Mouse (Mus musculus) midbrain, embryonic 15.5 days (tissue): ENCODE data around the gene Kcna5. TPM values are rescaled to one million over a fixed set of nuclear protein-coding genes. Genes with fewer than 3 reads are reported as not detected.

Source experiments
- ATAC-seq: fragments of 200-750 bp; cut with Nextera tagmentation; replicated peaks from 2 replicates; pipeline ENCODE4 v1.8.0; 2017; ENCODE audit warnings: moderate TSS enrichment
- H3K27ac ChIP-seq: fragments of 300-500 bp; sonication (generic); 2 replicates; pipeline ENCODE4 v1.5.1; 2015; ENCODE audit warnings: mild to moderate bottlenecking, inconsistent platforms
- H3K27me3 ChIP-seq: fragments of 300-500 bp; sonication (generic); replicated peaks from 2 replicates; pipeline ENCODE4 v1.6.1; 2015; ENCODE audit warnings: inconsistent platforms
- H3K36me3 ChIP-seq: fragments of 300-500 bp; sonication (generic); replicated peaks from 2 replicates; pipeline ENCODE4 v1.6.1; 2015; ENCODE audit warnings: inconsistent platforms
- H3K4me1 ChIP-seq: fragments of 300-500 bp; sonication (generic); 2 replicates; pipeline ENCODE4 v1.6.1; 2015; ENCODE audit warnings: inconsistent platforms
- H3K4me2 ChIP-seq: fragments of 300-500 bp; sonication (generic); 2 replicates; pipeline ENCODE4 v1.6.1; 2015; ENCODE audit warnings: inconsistent platforms, mild to moderate bottlenecking, moderate library complexity
- H3K4me3 ChIP-seq: fragments of 300-500 bp; sonication (generic); 2 replicates; pipeline ENCODE4 v1.5.1; 2015; ENCODE audit warnings: mild to moderate bottlenecking, inconsistent platforms
- H3K9ac ChIP-seq: fragments of 300-500 bp; sonication (generic); 2 replicates; pipeline ENCODE4 v1.6.1; 2015; ENCODE audit warnings: mild to moderate bottlenecking, inconsistent platforms
- H3K9me3 ChIP-seq: fragments of 300-500 bp; sonication (generic); 2 replicates; pipeline ENCODE4 v1.6.1; 2016; ENCODE audit warnings: inconsistent platforms
- WGBS: fragments of 180-500 bp; shearing (Covaris S2); methylation state at CpG from one replicate; pipeline ENCODE4 v1.1.7; 2015; ENCODE audit warnings: mixed read lengths; 5-methylcytosine and 5-hydroxymethylcytosine counted together
- polyA plus RNA-seq: library from polyadenylated mRNA; unstranded; fragments of >200 nt; fragmentation: Nextera tagmentation; extraction: Ambion mirVana; gene quantifications from 2 replicates; pipeline ENCODE4 v1.2.1, GENCODE M21; 2015

The Kcna5 gene
- 3.3 and 3.4 TPM in 2 replicates for polyA plus RNA-seq

DNA sequence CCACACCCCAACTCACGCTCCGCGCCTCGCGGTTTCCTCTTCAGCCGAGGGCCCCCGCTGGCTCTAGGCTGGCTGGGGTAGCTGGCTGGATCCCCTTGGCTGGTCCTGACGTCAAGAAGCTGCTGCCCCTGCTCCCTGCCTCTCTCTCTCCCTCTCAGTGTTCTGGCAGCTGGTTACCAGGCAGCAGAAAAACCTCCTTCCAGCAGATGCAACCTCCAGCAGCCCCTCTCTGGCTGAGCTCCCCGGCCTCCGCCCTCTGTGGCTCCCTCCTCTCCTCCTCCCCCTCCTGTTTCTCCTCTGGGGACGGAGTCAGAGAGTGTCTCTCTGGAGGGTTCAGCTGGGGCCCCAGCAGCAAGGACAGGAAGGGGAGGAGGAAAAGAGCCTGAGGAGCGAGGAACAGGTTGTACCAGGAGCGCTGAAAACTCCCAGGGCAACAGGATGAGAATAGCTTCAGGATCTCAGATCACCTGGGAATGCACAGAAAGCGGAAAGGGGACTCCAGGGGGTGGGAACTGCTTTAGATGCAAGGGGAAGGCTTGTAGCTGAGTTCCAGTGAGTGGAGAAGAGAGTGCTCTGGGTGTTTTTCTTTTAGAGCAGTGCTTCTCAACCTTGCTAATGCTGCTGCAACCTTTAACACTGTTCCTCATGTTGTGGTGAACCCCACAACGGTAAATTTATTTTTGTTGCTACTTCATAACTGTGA is at the start of gene Kcna5:
Kcna5 (minus strand) TSS at position 205 of the 703 bp plus-strand sequence.
- Histone ChIP-seq H3K9me3 (no peaks in the 10 kb centered on the region), H3K36me3 (no peaks in the 10 kb centered on the region), H3K27me3 (peaks cover 15% of the 10 kb centered on the region; the same call in 1 of the 2 replicates), H3K4me2 (peak within 1 kb of the TSS; percentile 48), H3K27ac (peak within 1 kb of the TSS; percentile 58), H3K4me1 (peaks cover 26% of the 10 kb centered on the region), H3K9ac (peak within 1 kb of the TSS; percentile 31), H3K4me3 (peak within 1 kb of the TSS; percentile 23)
- under 1% methylated on average over 15 of the region's 15 CpGs for WGBS
- peak; percentile 87 for ATAC-seq

DNA sequence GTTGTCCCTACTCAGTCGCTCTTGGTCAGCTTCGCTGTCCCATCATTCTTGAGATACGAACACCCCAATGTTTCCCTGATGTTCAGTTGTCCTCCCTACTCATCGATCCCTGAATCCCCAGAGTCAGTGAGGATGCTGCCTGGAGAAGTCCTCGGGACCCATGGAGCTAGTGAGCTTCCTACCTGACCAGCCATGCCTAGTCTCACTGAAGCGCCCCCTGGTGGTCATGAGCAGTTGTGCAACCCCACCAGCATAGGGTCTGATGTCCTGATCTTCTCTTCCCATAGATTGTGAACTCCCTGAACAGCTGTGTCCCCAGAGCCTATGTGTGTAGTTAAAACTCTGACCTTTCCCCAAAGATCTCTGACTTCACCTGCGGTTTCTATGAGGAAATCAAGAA is 47.9 kb upstream of the Kcna5 start:
- Histone ChIP-seq H3K9ac (no peak overlapping the region), H3K9me3 (no peaks in the 10 kb centered on the region), H3K4me3 (no peak overlapping the region), H3K27me3 (no peaks in the 10 kb centered on the region), H3K27ac (no peak overlapping the region), H3K4me2 (no peak overlapping the region), H3K4me1 (no peaks in the 10 kb centered on the region), H3K36me3 (no peaks in the 10 kb centered on the region)
- no peak for ATAC-seq
- WGBS, result 66% methylated on average over 7 of the region's 7 CpGs

DNA sequence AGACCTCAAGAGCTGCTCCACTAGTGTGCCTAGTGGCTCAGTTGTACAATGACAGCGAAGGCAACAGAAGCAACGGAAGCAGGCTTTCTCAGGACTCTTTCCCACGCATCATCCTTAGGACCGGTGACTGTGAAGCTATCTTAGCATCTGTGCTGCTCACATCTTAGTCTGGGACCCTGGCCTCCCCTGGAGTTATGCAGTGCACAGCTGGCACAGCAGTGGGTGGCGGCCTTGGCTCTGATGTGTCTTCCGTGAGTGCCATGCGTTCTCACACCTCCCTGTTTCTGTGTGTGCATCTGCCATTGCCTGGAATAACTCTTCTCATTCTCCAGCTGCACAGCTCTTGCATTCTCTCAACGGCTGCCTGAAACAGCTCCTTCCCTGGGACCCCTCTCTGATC is 46.4 kb upstream of the Kcna5 start:
- no peak overlapping the region for H3K27ac ChIP-seq
- WGBS, result 83% methylated on average over 8 of the region's 8 CpGs
- ATAC-seq, result no peak

DNA sequence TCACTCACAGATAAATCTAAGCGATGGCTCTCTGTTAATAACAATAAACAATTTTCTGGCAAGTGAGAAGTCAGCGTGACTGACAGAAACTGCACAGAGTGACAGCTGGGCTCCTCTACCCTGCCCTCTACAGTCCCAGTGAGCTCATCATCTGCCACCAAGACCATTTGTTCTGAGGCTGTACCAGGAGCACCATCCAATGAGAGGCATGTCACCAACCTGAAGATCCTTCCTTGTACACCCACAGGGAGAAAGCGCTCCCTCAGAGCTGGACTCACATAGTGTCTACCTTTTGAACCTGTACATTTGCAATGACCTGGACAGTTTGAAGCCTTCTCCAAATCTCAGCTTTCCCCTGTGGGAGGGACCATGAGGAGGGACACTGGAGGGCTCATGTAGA is 45.4 kb upstream of the Kcna5 start:
- H3K4me2 ChIP-seq, result no peak overlapping the region
- no peaks in the 10 kb centered on the region for H3K4me1 ChIP-seq
- ATAC-seq, result no peak
- no peak overlapping the region for H3K9ac ChIP-seq
- WGBS, result 85% methylated on average over 3 of the region's 3 CpGs
- H3K9me3 ChIP-seq, result no peaks in the 10 kb centered on the region
- no peak overlapping the region for H3K27ac ChIP-seq
- no peaks in the 10 kb centered on the region for H3K36me3 ChIP-seq
- H3K27me3 ChIP-seq, result no peaks in the 10 kb centered on the region
- H3K4me3 ChIP-seq, result no peak overlapping the region

More for the DNA sequence above, 46.4 kb upstream of the Kcna5 start:
- H3K27me3 ChIP-seq, result no peaks in the 10 kb centered on the region
- no peak overlapping the region for H3K4me2 ChIP-seq
- H3K9ac ChIP-seq, result no peak overlapping the region
- H3K36me3 ChIP-seq, result no peaks in the 10 kb centered on the region
- H3K9me3 ChIP-seq, result no peaks in the 10 kb centered on the region
- H3K4me1 ChIP-seq, result no peaks in the 10 kb centered on the region
- no peak overlapping the region for H3K4me3 ChIP-seq

DNA sequence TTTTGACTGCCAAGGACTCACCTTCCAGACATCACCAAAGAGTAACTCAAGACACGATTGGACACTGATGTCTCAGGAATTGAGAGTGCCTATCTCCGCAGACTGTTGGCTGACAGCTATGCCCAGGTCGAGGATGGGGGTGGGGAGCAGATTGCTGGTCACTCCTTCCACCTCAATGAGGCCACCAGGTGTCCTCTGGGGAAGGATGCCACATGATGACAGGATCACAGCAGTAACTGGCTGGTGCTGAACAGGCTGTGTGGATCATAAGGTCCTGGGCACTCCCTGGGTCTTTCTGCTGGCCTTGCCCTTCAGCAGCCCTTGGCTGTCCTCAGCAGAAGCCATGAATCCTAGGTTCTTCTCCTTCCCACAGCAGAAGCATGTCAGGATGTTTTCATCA is 42.2 kb upstream of the Kcna5 start:
- Histone ChIP-seq H3K27ac (no peak overlapping the region), H3K4me1 (no peaks in the 10 kb centered on the region), H3K9me3 (no peaks in the 10 kb centered on the region), H3K9ac (no peak overlapping the region), H3K4me3 (no peak overlapping the region), H3K27me3 (no peaks in the 10 kb centered on the region), H3K36me3 (no peaks in the 10 kb centered on the region), H3K4me2 (no peak overlapping the region)
- WGBS, result 86% methylated on average over 3 of the region's 3 CpGs
- no peak for ATAC-seq

DNA sequence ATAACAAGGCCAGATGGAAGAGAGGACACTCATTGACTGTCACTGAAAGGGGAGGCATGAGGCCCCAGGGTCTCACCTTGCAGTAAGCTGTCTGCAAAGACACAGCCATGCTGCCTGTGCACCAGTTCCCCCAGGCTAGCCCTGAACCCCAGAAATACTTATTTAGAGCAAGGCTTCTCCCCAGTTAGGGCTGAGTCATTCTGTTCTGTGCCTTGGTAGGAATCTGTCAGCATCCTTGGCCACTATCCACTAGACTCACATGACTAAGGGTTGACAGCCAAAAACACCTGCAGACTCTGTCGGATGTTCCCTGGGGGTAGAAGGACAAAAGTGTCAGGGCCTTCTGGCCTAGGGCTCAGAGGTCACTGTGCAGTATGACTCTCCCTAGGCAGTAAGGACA is 41.4 kb upstream of the Kcna5 start:
- ATAC-seq, result no peak
- WGBS, result 79% methylated on average over 1 of the region's 1 CpGs
- Histone ChIP-seq H3K4me2 (no peak overlapping the region), H3K9ac (no peak overlapping the region), H3K36me3 (no peaks in the 10 kb centered on the region), H3K4me3 (no peak overlapping the region), H3K4me1 (no peaks in the 10 kb centered on the region), H3K9me3 (no peaks in the 10 kb centered on the region), H3K27ac (no peak overlapping the region), H3K27me3 (no peaks in the 10 kb centered on the region)

DNA sequence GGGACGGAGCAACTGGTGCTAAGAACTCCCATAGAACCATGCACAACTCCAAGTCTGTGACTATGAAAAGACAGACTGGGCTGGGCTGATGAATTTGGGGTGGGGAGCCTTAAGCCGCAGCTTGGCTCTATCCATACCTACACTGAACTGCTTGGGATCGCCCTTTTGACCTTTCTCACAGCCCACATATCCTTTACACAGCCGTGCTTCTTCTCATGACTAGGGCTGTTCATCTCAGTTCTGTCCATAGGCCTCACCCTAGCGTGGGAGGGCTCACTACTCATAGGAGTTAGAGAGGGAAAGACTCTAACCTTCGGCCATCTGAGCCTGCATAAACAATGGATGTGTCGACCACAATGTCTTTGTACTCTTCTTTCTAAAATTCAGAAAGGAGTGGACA is 39.6 kb upstream of the Kcna5 start:
- ATAC-seq, result no peak
- no peak overlapping the region for H3K4me3 ChIP-seq
- no peaks in the 10 kb centered on the region for H3K27me3 ChIP-seq
- H3K9ac ChIP-seq, result no peak overlapping the region
- no peaks in the 10 kb centered on the region for H3K36me3 ChIP-seq
- H3K4me2 ChIP-seq, result no peak overlapping the region
- H3K9me3 ChIP-seq, result no peaks in the 10 kb centered on the region
- no peaks in the 10 kb centered on the region for H3K4me1 ChIP-seq
- whole genome bisulfite sequencing, result 87% methylated on average over 7 of the region's 7 CpGs
- no peak overlapping the region for H3K27ac ChIP-seq

DNA sequence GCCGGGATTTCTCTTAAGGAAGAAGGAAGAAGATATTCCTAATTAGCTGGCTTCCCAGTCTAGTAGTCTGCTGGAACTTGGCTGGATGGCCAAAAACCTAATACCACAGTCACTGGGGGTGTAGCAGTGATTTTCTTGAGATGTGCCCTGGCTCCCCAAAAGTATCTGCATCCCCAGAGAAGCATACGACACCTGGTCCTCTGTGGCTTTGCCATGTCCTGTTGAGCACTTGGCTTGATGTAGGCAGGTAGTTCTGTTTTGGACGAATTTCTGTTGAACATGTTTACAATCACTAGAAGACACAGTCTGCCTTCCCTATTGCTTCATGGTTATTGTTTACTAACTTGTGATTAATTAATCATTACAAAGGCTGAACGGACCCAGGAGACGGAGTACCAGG is 37.8 kb upstream of the Kcna5 start:
- H3K4me2 ChIP-seq, result no peak overlapping the region
- no peaks in the 10 kb centered on the region for H3K4me1 ChIP-seq
- no peaks in the 10 kb centered on the region for H3K27me3 ChIP-seq
- no peak for ATAC-seq
- H3K4me3 ChIP-seq, result no peak overlapping the region
- H3K27ac ChIP-seq, result no peak overlapping the region
- no peaks in the 10 kb centered on the region for H3K9me3 ChIP-seq
- H3K36me3 ChIP-seq, result no peaks in the 10 kb centered on the region
- no peak overlapping the region for H3K9ac ChIP-seq
- 88% methylated on average over 5 of the region's 5 CpGs for WGBS

DNA sequence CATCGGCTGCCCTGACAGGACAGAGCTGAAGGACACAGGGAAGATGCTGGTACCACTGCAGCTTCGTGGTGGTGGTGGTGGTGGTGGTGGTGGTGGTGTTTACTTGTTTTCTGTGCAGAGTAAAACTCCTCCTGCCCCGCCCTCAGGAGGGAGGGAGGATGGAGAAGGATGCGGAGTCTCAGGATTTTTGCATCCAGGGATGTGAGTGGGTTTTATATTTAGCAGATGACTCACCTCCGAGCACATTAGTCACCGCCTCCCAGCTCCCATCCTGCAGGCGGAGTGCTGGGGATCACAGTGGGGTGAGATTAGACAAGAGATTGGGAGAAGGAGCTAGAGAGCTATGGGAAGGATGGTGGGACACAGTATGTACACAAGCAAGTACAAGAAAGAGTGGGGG is 34.6 kb upstream of the Kcna5 start:
- Histone ChIP-seq H3K4me2 (no peak overlapping the region), H3K9me3 (no peaks in the 10 kb centered on the region), H3K4me1 (no peaks in the 10 kb centered on the region), H3K4me3 (no peak overlapping the region), H3K9ac (no peak overlapping the region), H3K27me3 (no peaks in the 10 kb centered on the region), H3K27ac (no peak overlapping the region), H3K36me3 (no peaks in the 10 kb centered on the region)
- 80% methylated on average over 7 of the region's 7 CpGs for WGBS
- no peak for ATAC-seq

DNA sequence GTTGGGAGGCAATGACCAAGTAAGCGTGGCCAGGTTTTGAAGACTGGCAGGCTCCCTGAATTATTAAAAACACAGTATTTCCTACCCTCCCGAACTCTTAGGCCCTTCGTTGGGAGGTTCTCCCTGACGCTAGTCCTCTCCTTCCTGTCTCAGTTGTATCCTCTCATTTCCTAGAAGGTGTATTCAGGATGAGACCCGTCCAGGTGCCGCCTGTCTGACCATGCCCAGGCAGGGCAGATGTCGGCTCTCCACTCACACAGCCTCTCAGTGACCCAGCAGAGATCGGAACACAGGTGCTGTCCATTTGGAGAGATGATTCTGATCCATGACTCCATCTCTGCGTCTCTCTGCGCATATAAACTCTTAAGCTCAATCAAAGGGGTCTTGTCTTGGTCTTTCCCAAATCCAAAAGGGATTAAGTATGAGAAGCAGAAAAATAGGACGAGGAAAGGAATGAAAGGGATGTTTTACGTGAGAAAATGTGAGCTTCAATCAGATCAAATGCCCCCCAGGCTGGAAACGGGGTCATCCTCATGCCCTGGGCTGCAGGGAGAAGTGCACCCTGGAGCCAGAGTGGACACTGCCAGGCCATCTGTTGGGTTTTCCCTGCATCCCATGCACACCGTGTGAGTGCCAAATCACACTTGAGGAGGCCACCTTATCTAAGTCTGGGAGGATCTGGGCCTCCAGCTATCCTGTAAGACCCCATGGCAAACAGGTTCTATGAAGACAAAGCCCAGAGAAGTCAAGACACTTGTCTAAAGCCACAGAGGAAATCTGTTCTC is 33.0 kb upstream of the Kcna5 start:
- H3K4me3 ChIP-seq, result no peak overlapping the region
- H3K36me3 ChIP-seq, result no peaks in the 10 kb centered on the region
- H3K9me3 ChIP-seq, result no peaks in the 10 kb centered on the region
- no peak for ATAC-seq
- no peaks in the 10 kb centered on the region for H3K4me1 ChIP-seq
- 83% methylated on average over 14 of the region's 14 CpGs for WGBS
- no peak overlapping the region for H3K4me2 ChIP-seq
- H3K27ac ChIP-seq, result no peak overlapping the region
- H3K27me3 ChIP-seq, result no peaks in the 10 kb centered on the region
- no peak overlapping the region for H3K9ac ChIP-seq

DNA sequence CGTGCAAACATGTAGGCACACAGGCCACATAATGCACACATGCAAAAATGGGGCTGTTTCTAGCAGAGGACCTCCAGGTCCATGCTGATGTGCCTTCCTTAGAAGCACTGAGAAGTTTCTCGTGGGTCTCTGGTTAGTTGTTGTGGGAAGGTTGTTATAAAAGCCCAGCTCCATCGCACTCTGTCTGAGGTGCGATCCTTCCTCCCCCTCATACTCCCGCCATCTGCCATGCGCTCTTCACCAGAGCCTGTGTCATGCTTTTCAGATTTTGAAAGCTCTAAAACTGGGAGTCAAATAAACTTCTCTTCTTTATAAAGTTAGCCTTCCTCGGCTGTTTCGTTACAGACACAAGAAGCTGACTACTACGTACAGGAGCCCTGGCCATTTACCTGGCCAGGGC is 32.1 kb upstream of the Kcna5 start:
- H3K36me3 ChIP-seq, result no peaks in the 10 kb centered on the region
- H3K4me3 ChIP-seq, result no peak overlapping the region
- H3K4me1 ChIP-seq, result no peaks in the 10 kb centered on the region
- ATAC-seq, result no peak
- H3K27ac ChIP-seq, result no peak overlapping the region
- H3K9ac ChIP-seq, result no peak overlapping the region
- no peak overlapping the region for H3K4me2 ChIP-seq
- no peaks in the 10 kb centered on the region for H3K27me3 ChIP-seq
- 93% methylated on average over 9 of the region's 9 CpGs for WGBS
- H3K9me3 ChIP-seq, result no peaks in the 10 kb centered on the region

DNA sequence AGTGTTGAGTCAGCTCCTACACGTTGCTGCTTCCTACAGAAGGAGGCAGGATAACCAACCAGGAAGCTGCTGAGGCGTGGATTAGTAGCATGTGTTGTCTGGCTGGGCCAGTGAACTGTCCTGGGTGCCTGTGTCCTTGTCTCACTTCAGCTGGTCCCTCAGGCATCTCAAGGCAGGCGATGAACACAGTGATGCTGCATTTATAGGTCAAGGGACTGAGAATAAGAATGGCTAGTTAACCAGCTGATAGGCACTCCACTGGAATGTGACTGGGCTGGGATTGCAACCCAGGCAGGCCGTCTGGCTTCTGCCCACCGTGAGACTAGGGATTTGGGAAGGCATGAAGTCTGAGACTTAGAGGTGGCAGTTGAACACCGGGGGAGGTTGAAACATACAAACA is 29.2 kb upstream of the Kcna5 start:
- Histone ChIP-seq H3K9me3 (no peaks in the 10 kb centered on the region), H3K4me3 (no peak overlapping the region), H3K4me2 (no peak overlapping the region), H3K9ac (no peak overlapping the region), H3K27ac (no peak overlapping the region), H3K36me3 (no peaks in the 10 kb centered on the region), H3K27me3 (no peaks in the 10 kb centered on the region), H3K4me1 (peaks cover 13% of the 10 kb centered on the region)
- ATAC-seq, result no peak
- 60% methylated on average over 6 of the region's 6 CpGs for WGBS

DNA sequence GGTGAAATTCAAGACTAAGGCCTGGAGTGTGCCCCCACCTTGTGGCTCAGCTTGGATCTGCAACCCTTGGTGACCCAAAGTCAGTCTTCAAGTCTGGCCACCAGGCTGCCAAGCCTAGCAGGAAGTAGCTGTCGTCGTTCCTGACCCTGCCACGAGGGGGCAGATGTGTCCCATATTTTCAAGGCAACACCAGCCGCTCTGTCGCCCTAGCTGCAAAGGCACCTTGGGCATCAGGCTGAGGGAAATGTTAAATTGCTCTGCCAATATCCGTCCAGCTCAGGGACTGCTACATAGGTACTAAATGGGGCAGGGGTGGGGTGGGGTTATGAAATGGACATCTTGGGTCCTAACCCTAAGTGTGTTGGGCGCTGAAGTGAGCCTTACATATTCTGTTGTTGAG is 28.7 kb upstream of the Kcna5 start:
- H3K36me3 ChIP-seq, result no peaks in the 10 kb centered on the region
- 16% methylated on average over 7 of the region's 7 CpGs for WGBS

More for the DNA sequence above, 28.7 kb upstream of the Kcna5 start:
- H3K27ac ChIP-seq, result no peak overlapping the region
- no peaks in the 10 kb centered on the region for H3K9me3 ChIP-seq
- H3K4me3 ChIP-seq, result no peak overlapping the region
- H3K9ac ChIP-seq, result no peak overlapping the region
- ATAC-seq, result peak; percentile 58
- H3K27me3 ChIP-seq, result no peaks in the 10 kb centered on the region
- peaks cover 13% of the 10 kb centered on the region for H3K4me1 ChIP-seq
- no peak overlapping the region for H3K4me2 ChIP-seq
